Mouse (Mus musculus) heart, adult 18-20 months (tissue): ENCODE measurements at regions not wholly inside any gene's neighbourhood (a gene's known extent, or its start where the extent isn't known, plus 50 kb on each side); places are given as distances from the start of the nearest gene placed in this dataset.
A peak's percentile ranks its signal among the peaks of the same experiment; 100 is the strongest.
"Not testable (repeated sequence)": the region's sequence is repeated elsewhere in the genome, so short reads cannot be mapped to it uniquely, and the experiment has no call there.

Experiments used
- DNase-seq, 2 experiments: peaks; one replicate each; pipeline ENCODE4 v3.0.0; 2021 to 2022; ENCODE audit warnings: mixed read lengths in 1 of 2

DNA sequence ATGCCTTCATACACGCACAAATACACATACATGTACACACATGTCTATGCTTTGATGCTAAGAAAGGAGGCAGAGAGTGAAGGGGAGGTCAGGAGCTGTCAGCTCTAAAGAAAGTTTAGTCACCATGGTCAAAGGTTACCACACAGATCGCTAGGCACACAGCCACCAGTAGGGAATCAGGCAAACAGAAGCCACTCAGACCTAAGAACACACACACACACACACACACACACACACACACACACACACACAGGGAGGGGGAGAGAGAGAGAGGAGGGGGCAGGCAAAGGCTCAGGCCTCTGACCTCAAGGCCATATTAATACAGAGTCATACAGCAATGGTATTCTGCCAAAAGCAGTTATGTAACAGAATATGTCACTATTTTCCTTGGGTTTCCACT is 67.5 kb upstream of the Atxn1 start:
- DNase-seq, result no peak

GRCm38 (mm10) chr13:46026018-46026417 is 61.2 kb upstream of the Atxn1 start:
- DNase-seq, result no peak

DNA sequence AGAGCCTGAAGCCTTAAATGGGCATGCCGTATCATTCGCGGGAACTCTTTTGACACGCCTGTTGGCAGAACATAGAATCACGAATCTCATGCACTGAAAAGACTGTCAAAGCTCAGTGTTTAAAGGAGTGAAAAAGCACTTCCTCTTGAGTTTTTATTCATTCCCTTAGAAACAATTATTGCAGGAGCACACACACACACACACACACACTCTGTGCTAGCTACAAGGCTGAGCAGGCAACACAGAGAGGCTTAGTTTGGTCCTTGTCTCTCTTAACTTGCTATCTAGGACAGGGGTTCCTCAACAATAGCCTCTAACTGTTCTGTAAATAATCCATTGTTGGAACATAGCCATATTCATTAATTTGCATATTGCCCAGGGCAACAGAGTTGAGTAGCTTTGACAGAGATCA is 58.8 kb upstream of the Atxn1 start:
- no peak for DNase-seq

DNA sequence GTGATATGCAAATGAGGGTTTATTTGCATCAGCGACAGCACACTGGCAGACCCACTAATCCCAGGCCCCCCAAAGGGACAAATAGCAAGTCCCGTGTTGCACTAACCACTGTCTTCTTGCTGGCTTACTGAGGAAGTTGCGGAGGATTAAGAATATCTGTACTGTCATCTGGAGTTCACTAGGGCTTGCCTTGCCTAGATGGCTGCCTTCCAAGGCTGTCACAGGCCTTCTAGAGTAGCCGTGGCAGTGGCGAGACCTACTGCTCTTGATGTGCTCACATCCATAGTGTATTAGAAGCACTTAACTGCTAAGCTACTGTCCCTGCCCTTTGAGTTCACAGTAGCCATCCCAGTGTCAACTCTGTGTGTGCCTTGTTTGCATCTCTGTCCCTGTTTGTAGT is 58.4 kb upstream of the Atxn1 start:
- peak in 1 of 2 experiments; percentile 11 for DNase-seq

GRCm38 (mm10) chr13:46020945-46021835 is 56.4 kb upstream of the Atxn1 start:
- peak; percentile 27 to 51 for DNase-seq

DNA sequence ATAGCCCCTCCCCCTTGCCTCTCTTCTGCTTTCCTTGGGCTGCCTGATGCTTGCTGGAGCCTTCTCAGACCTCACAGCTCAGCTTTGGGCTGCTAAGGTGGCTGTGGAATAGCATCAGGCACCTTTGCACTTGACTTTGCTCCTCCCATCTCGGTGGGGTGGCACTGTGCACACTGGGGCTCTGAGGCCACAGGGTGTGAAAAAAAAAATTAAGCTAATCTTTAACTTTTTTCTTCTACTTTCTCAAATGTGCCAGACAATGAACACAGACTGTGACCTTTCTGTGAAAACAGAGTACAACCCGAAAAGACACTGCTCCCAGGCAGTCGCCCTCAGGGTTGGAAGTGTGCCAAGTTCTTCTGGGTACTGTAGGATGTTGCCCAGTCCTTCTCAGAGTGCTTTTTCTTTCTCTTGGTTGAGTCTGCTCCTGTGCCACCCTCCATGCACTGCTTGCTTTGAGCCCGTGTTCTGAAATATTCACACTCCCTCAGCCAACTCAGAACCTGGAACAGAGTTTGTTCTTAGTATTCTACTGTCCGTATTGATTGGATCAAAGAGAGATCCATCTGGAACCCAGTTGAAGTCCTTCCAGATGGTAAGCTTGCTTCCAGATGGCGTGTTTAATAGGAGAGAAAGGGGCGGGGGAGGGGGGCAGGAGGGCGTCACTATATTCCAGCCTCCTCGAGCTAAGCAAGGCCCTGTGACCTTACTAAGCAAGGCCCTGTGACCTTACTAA is 54.8 kb upstream of the Atxn1 start:
- no peak for DNase-seq

DNA sequence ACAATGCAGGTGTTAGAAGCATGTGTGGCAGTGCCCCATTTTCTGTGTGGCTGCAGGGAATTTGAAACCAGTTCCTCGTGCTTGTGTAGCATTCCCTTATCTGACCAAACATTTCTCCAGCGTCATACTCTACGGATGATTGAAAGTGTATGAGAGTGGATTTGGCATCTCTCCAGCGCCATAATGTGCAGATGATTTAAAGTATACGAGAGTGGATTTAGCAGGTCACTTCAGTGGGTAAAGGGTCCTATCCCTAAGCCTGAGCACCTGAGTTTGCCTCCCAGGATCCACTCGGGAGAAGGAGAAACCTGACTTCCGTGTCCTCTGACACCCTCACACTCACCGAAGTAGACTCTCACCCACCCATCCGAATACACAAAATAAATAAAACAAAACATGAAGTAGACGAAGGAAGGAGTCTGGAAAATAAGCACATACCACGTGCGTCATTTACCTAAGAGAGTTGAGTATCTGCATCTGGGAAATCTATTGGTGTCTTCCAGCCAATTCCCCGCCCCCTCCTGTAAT is 54.2 kb upstream of the Atxn1 start:
- no peak for DNase-seq

- no peak for DNase-seq
Observed at GRCm38 (mm10) chr13:46017742-46018141, 52.9 kb upstream of the Atxn1 start.

GRCm38 (mm10) chr13:46017011-46017410 is 52.2 kb upstream of the Atxn1 start:
- not testable (repeated sequence) for DNase-seq

GRCm38 (mm10) chr13:46015231-46015630 is 50.4 kb upstream of the Atxn1 start:
- DNase-seq, result no peak

- no peak for DNase-seq
Observed at GRCm38 (mm10) chr13:46014637-46015036, 49.8 kb upstream of the Atxn1 start.
